Mouse (Mus musculus) ES-E14 (cell line): Measurements from ENCODE around the gene Nme3. TPM values are rescaled to one million over a fixed set of nuclear protein-coding genes. Genes with fewer than 3 reads are reported as not detected.

ENCODE experiments used
- DNase-seq: peaks from one replicate; pipeline ENCODE4 v3.0.0-alpha.2; 2013; ENCODE audit warnings: low read depth, low spot score
- H3K27ac ChIP-seq: 2 replicates; pipeline ENCODE4 v1.5.1; 2012; ENCODE audit warnings: low read depth, mild to moderate bottlenecking, low read length, moderate library complexity, mixed read lengths; ENCODE audit not compliant: poor library complexity, insufficient read depth, severe bottlenecking
- H3K36me3 ChIP-seq: 2 replicates; pipeline ENCODE4 v1.6.1; 2012; ENCODE audit warnings: mild to moderate bottlenecking, low read length, moderate library complexity, mixed read lengths; ENCODE audit not compliant: control insufficient read depth, poor library complexity, insufficient read depth, severe bottlenecking
- H3K4me1 ChIP-seq, 2 experiments: fragments of 150-350 bp in 1 of 2; sonication (generic) in 1 of 2; 2 replicates each; pipeline ENCODE4 v1.6.1; 2012; ENCODE audit warnings: low read length in 2 of 2, mild to moderate bottlenecking in 1 of 2, mixed read lengths in 1 of 2; ENCODE audit not compliant: control insufficient read depth in 2 of 2, insufficient read depth in 2 of 2, poor library complexity in 1 of 2
- H3K4me3 ChIP-seq, 2 experiments: fragments of 150-350 bp in 1 of 2; sonication (generic) in 1 of 2; 2 replicates each; pipeline ENCODE4 v1.5.1; 2012; ENCODE audit warnings: low read length in 2 of 2, low read depth in 1 of 2, mild to moderate bottlenecking in 1 of 2, mixed read lengths in 1 of 2; ENCODE audit not compliant: insufficient read depth in 1 of 2, poor library complexity in 1 of 2, severe bottlenecking in 1 of 2
- H3K9ac ChIP-seq: 2 replicates; pipeline ENCODE4 v1.6.1; 2012; ENCODE audit warnings: low read depth, mild to moderate bottlenecking, low read length, mixed read lengths; ENCODE audit not compliant: poor library complexity, insufficient read depth, severe bottlenecking
- H3K9me3 ChIP-seq: fragments of 150-350 bp; sonication (generic); 2 replicates; pipeline ENCODE4 v1.6.1; 2012; ENCODE audit warnings: low read depth, mild to moderate bottlenecking, low read length; ENCODE audit not compliant: control insufficient read depth, insufficient read depth
- CHD2 ChIP-seq: IDR thresholded peaks from 2 replicates; pipeline ENCODE4 v1.6.1; 2014; ENCODE audit warnings: mild to moderate bottlenecking, low read depth, low read length, inconsistent platforms
- HCFC1 ChIP-seq: IDR thresholded peaks from 2 replicates; pipeline ENCODE4 v1.6.1; 2012; ENCODE audit warnings: low read length, inconsistent platforms, borderline replicate concordance; ENCODE audit not compliant: insufficient read depth
- MAFK ChIP-seq: IDR thresholded peaks from 2 replicates; pipeline ENCODE4 v1.6.1; 2014; ENCODE audit warnings: mild to moderate bottlenecking, low read depth, low read length, inconsistent platforms; ENCODE audit not compliant: insufficient read depth
- ZC3H11A ChIP-seq: IDR thresholded peaks from 2 replicates; pipeline ENCODE4 v1.6.1; 2012; ENCODE audit warnings: low read depth, mild to moderate bottlenecking, inconsistent platforms, low read length, borderline replicate concordance
- ZNF384 ChIP-seq: IDR thresholded peaks from 2 replicates; pipeline ENCODE4 v1.6.1; 2012; ENCODE audit warnings: low read depth, low read length, inconsistent platforms
- in situ Hi-C, 2 experiments: fragments of 600-800 bp; cut with MboI; formaldehyde crosslinking; loops; one replicate each; pipeline ENCODE4 v1.15.1; 2025; ENCODE audit warnings: low sequenced_read_pairs in 2 of 2, inconsistent platforms in 1 of 2; ENCODE audit not compliant: unreplicated experiment in 2 of 2
- total RNA-seq: library from RNA; depleted of rRNA; stranded (reverse); fragments of 300-350 nt; gene quantifications from 2 replicates; pipeline ENCODE4 v1.2.3, GENCODE M21; 2012

Gene Nme3
- total RNA-seq, 1 experiment: 59.4 TPM

GRCm38 (mm10) chr17:24887291-24888080 is 8.8 kb upstream of the Nme3 start:
- peaks cover 0 to 8% of the 10 kb centered on the region in 2 experiments; a peak in 2 of 4 replicates for H3K4me1 ChIP-seq
- peak overlapping the region; percentile 86 for H3K9ac ChIP-seq
- no peak overlapping the region for H3K27ac ChIP-seq
- H3K9me3 ChIP-seq: no peaks in the 10 kb centered on the region
- TF ChIP-seq ZC3H11A: no peak
- TF ChIP-seq CHD2: no peak
- no peak for TF ChIP-seq MAFK
- TF ChIP-seq ZNF384: no peak
- no peak for TF ChIP-seq HCFC1
- H3K36me3 ChIP-seq: peaks cover 41% of the 10 kb centered on the region
- peak overlapping the region; percentile 77 to 88 for H3K4me3 ChIP-seq
- in situ Hi-C loops: no loop called here
- DNase-seq: no peak

GRCm38 (mm10) chr17:24888862-24889261 is 7.4 kb upstream of the Nme3 start:
- TF ChIP-seq HCFC1 (no peak), MAFK (no peak), CHD2 (no peak), ZC3H11A (no peak), ZNF384 (no peak)
- peaks cover 40% of the 10 kb centered on the region for H3K36me3 ChIP-seq
- no peaks in the 10 kb centered on the region for H3K9me3 ChIP-seq
- in situ Hi-C loops: no loop called here
- H3K4me3 ChIP-seq: no peak overlapping the region
- DNase-seq: no peak
- no peak overlapping the region for H3K27ac ChIP-seq
- H3K4me1 ChIP-seq: peaks cover 0 to 8% of the 10 kb centered on the region in 2 experiments; a peak in 2 of 4 replicates
- H3K9ac ChIP-seq: no peak overlapping the region

GRCm38 (mm10) chr17:24890151-24891092 is 5.9 kb upstream of the Nme3 start:
- in situ Hi-C loops: no loop called here
- H3K9ac ChIP-seq: no peak overlapping the region
- H3K4me3 ChIP-seq: no peak overlapping the region
- H3K4me1 ChIP-seq: peaks cover 0 to 9% of the 10 kb centered on the region in 2 experiments; a peak in 1 of 4 replicates
- H3K36me3 ChIP-seq: peaks cover 36% of the 10 kb centered on the region
- H3K9me3 ChIP-seq: no peaks in the 10 kb centered on the region
- H3K27ac ChIP-seq: no peak overlapping the region
- DNase-seq: no peak
- TF ChIP-seq MAFK: no peak
- no peak for TF ChIP-seq CHD2
- TF ChIP-seq ZNF384: no peak
- no peak for TF ChIP-seq HCFC1
- TF ChIP-seq ZC3H11A: no peak

- Histone ChIP-seq H3K36me3 (peaks cover 36% of the 10 kb centered on the region), H3K4me1 (peaks cover 0 to 8% of the 10 kb centered on the region in 2 experiments; a peak in 1 of 4 replicates), H3K9me3 (no peaks in the 10 kb centered on the region), H3K9ac (no peak overlapping the region), H3K4me3 (no peak overlapping the region), H3K27ac (no peak overlapping the region)
- TF ChIP-seq CHD2: no peak
- no peak for TF ChIP-seq ZNF384
- no peak for TF ChIP-seq ZC3H11A
- no peak for TF ChIP-seq HCFC1
- no peak for TF ChIP-seq MAFK
- in situ Hi-C loops: no loop called here
- DNase-seq: no peak
Observed at GRCm38 (mm10) chr17:24891321-24891720, 5.0 kb upstream of the Nme3 start.
